Mouse (Mus musculus) neural tube, embryonic 11.5 days (tissue): Measurements from ENCODE around the gene Hist1h2bf. TPM values are rescaled to one million over a fixed set of nuclear protein-coding genes. Genes with fewer than 3 reads are reported as not detected.
"Not testable (repeated sequence)": the region's sequence is repeated elsewhere in the genome, so short reads cannot be mapped to it uniquely, and the experiment has no call there.

ENCODE experiments used
- ATAC-seq: fragments of 200-750 bp; cut with Nextera tagmentation; 2 replicates; pipeline ENCODE4 v1.8.0; 2017; ENCODE audit warnings: moderate number of reproducible peaks, mild to moderate bottlenecking, moderate TSS enrichment, moderate library complexity; ENCODE audit not compliant: insufficient read depth, low FRiP score, low TSS enrichment
- DNase-seq: peaks from one replicate; pipeline ENCODE4 v3.0.0-alpha.2; 2015; ENCODE audit warnings: low spot score
- H3K27ac ChIP-seq: fragments of 300-500 bp; sonication (generic); 2 replicates; pipeline ENCODE4 v1.5.1; 2014; ENCODE audit warnings: low read depth, mild to moderate bottlenecking, low read length
- H3K27me3 ChIP-seq: fragments of 300-500 bp; sonication (generic); 2 replicates; pipeline ENCODE4 v1.6.1; 2014; ENCODE audit warnings: mild to moderate bottlenecking, low read length, mixed read lengths; ENCODE audit not compliant: control insufficient read depth, insufficient read depth
- H3K36me3 ChIP-seq: fragments of 300-500 bp; sonication (generic); 2 replicates; pipeline ENCODE4 v1.6.1; 2014; ENCODE audit warnings: mild to moderate bottlenecking, low read length, moderate library complexity, mixed read lengths; ENCODE audit not compliant: control insufficient read depth, insufficient read depth
- H3K4me1 ChIP-seq: fragments of 300-500 bp; sonication (generic); 2 replicates; pipeline ENCODE4 v1.6.1; 2014; ENCODE audit warnings: low read length, mixed read lengths; ENCODE audit not compliant: control insufficient read depth, insufficient read depth
- H3K4me2 ChIP-seq: fragments of 300-500 bp; sonication (generic); 2 replicates; pipeline ENCODE4 v1.6.1; 2014; ENCODE audit warnings: low read depth, mild to moderate bottlenecking, moderate library complexity
- H3K4me3 ChIP-seq: fragments of 300-500 bp; sonication (generic); 2 replicates; pipeline ENCODE4 v1.5.1; 2014; ENCODE audit warnings: low read depth, low read length
- H3K9ac ChIP-seq: fragments of 300-500 bp; sonication (generic); 2 replicates; pipeline ENCODE4 v1.6.1; 2014; ENCODE audit warnings: mild to moderate bottlenecking, low read length
- H3K9me3 ChIP-seq: fragments of 300-500 bp; sonication (generic); 2 replicates; pipeline ENCODE4 v1.6.1; 2016; ENCODE audit warnings: low read length; ENCODE audit not compliant: control insufficient read depth
- WGBS: fragments of 180-500 bp; shearing (Covaris S2); extraction: QIAGEN DNeasy Blood & Tissue Kit; methylation state at CpG from one replicate; pipeline ENCODE4 v1.1.7; 2014; 5-methylcytosine and 5-hydroxymethylcytosine counted together
- polyA plus RNA-seq: library from polyadenylated mRNA; unstranded; fragments of >200 nt; fragmentation: Nextera tagmentation; extraction: Ambion mirVana; gene quantifications from 2 replicates; pipeline ENCODE4 v1.2.1, GENCODE M21; 2014

Gene Hist1h2bf
- polyA plus RNA-seq, 1 experiment from 2014 or later: 4.1 TPM

GRCm38 (mm10) chr13:23564482-23564881 is 9.5 kb downstream of the Hist1h2bf start:
- H3K9ac ChIP-seq: no peak overlapping the region
- H3K36me3 ChIP-seq: no peaks in the 10 kb centered on the region
- no peak overlapping the region for H3K4me2 ChIP-seq
- DNase-seq (no peak), ATAC-seq (no peak)
- no peak overlapping the region for H3K4me3 ChIP-seq
- no peaks in the 10 kb centered on the region for H3K27me3 ChIP-seq
- no peaks in the 10 kb centered on the region for H3K9me3 ChIP-seq
- H3K4me1 ChIP-seq: no peaks in the 10 kb centered on the region
- no peak overlapping the region for H3K27ac ChIP-seq
- WGBS: 93% methylated on average over 2 of the region's 2 CpGs

DNA sequence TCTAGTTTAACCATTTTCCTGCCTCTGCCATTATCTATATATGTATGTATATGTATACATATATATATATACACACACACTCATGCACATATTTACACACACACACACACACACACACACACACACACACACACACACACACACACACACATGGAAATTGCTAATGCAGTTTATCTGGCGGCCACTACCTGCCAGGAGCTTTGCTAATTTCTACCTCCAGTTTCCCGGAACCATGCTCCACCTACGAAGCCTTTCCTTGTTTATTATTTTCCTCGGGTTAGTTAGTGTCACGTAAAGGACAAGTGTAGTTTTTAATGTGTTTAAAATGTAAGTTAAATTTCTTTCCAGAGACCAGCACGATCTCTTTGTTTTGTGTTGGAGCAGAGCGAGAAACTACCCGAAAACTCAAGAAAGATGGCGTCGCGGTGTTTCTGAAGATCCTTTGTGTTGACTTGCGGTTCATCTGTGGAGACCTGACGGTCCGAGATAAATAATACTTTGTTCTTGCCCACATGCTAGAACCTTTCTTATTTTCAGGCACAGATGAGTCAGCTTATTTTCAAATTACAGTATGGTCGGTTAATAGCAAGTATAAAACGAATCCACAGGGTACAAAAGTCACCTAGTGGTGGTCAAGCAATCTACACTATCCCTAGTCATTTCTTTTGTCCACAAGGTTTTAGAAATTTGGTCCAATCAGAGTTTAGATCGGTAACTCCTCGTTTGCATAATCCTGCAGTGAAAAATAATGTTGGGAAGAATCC is 11.1 kb downstream of the Hist1h2bf start:
- Histone ChIP-seq H3K36me3 (no peaks in the 10 kb centered on the region), H3K27me3 (no peaks in the 10 kb centered on the region), H3K4me1 (no peaks in the 10 kb centered on the region), H3K27ac (peak overlapping the region; percentile 96), H3K9ac (peak overlapping the region; percentile 63), H3K4me3 (peak overlapping the region; percentile 18), H3K9me3 (no peaks in the 10 kb centered on the region), H3K4me2 (peak overlapping the region; percentile 55)
- WGBS: 4% methylated on average over 18 of the region's 18 CpGs
- ATAC-seq (peak; percentile 43; the same call in 1 of the 2 replicates), DNase-seq (peak; percentile 60)

GRCm38 (mm10) chr13:23561883-23562659 is 11.9 kb downstream of the Hist1h2bf start, which contains the start of gene Hist1h3e:
Gene Hist1h3e, minus strand, starts transcription at chr13:23562369.
- not testable (repeated sequence) for H3K36me3 ChIP-seq, H3K9me3 ChIP-seq, H3K4me1 ChIP-seq, H3K27me3 ChIP-seq
- H3K4me2 ChIP-seq: peak within 1 kb of the TSS; percentile 55
- WGBS: 0% methylated on average over 47 of the region's 67 CpGs
- peak; percentile 95 for ATAC-seq
- DNase-seq: peak; percentile 95
- peak within 1 kb of the TSS; percentile 96 for H3K27ac ChIP-seq
- H3K4me3 ChIP-seq: peak within 1 kb of the TSS; percentile 33
- peak within 1 kb of the TSS; percentile 63 for H3K9ac ChIP-seq

DNA sequence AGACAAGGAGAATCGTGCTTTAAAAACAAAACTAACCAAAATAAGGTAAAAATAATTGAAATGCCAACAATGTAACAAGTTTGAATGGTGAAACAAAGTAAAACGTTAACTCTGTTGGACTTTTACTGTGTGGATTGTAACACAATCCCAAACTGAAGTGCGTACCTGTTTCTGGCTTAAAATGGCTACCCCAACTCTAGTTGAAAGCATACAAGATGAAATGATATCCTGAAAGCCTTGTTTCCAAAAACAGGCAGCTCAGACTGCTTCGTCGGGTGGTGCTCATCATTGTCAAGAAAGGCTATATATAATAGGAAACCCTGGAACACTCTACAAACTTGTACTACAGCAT is 12.5 kb downstream of the Hist1h2bf start:
- not testable (repeated sequence) for H3K27me3 ChIP-seq, ATAC-seq, H3K9me3 ChIP-seq, DNase-seq, H3K4me1 ChIP-seq, H3K27ac ChIP-seq, H3K36me3 ChIP-seq
- Histone ChIP-seq H3K4me3 (peak overlapping the region; percentile 33), H3K4me2 (peak overlapping the region; percentile 55), H3K9ac (peak overlapping the region; percentile 45; the same call in 1 of the 2 replicates)
- 0% methylated on average over 2 of the region's 5 CpGs for WGBS

DNA sequence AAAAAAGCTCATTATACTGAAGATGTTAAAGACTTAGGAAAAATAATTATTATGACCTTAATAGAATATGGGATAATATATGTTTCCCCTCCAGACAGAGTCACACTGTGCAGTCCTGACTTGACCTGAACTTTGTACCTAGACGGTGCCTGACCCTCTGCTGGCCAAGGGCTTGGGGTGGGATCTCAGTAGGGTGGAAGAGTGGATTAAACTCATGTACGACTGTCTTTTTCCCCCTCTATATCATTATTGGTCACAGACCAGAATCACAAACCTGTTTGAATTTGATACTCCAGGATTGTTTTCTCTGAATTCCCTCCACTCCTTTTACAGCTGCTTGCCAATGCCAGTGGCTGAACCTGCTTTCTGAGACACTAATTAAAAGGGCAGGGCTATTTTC is 13.3 kb downstream of the Hist1h2bf start:
- 32% methylated on average over 2 of the region's 2 CpGs for WGBS
- ATAC-seq, H3K9me3 ChIP-seq, H3K27me3 ChIP-seq, H3K36me3 ChIP-seq, H3K9ac ChIP-seq, DNase-seq, H3K4me1 ChIP-seq, H3K4me3 ChIP-seq: not testable (repeated sequence)
- H3K4me2 ChIP-seq: peak overlapping the region; percentile 8; the same call in 1 of the 2 replicates
- 0 out of 2 replicates have a peak overlapping the region, but pooled peaks have one; percentile 8 for H3K27ac ChIP-seq

DNA sequence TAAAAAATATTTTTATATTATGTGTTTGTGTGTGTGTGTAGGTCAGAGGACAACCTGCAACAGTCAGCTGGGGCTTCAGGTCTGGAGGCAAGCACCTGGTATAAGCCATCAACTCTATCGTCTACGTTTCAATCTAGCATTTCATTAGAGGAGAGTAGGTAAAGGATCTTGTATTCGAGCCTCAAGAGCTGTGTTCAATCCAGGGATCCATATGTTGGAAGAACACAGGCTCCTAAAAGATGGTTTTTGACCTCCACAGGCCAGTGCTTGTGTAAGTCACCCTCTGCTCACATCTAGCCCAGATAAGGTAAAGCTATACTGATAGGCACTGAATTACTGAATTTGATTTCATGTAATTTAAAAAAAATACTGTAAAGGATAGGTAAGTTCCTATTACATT is 17.1 kb downstream of the Hist1h2bf start:
- no peak for ATAC-seq
- no peak for DNase-seq
- Histone ChIP-seq H3K27ac (no peak overlapping the region), H3K4me1 (no peaks in the 10 kb centered on the region; the same call in 1 of the 2 replicates), H3K36me3 (no peaks in the 10 kb centered on the region), H3K9me3 (no peaks in the 10 kb centered on the region), H3K27me3 (no peaks in the 10 kb centered on the region), H3K4me2 (peak overlapping the region; percentile 14; the same call in 1 of the 2 replicates), H3K4me3 (peak overlapping the region; percentile 60; the same call in 1 of the 2 replicates), H3K9ac (no peak overlapping the region)
- WGBS: 86% methylated on average over 3 of the region's 3 CpGs

DNA sequence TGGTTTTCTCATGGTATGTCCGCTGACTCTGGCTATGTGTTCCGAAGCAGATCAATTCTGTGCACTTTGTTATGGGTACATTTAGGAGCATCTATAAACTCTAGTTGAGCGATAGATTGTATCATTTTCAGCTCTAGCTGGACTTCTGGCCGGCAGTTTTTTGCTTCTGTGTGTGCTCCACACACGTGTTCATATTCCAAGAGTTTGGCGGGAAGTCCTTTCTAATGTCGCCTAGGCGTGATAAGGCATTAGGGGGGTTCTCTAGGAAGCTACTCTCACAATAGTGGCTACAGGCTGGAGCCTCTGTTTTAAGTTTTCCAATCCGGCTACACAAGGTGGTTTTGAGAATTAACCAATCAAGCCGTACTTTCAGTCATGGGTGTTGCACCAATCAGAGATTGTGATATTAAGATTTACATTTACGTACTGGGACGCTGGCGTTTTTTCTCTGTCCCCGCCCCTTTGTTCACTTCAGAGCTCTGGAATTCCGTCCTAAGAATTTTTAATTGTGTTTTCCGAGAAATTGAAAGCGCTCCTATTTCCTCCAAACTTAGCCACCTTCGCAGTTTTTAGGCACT is 18.1 kb downstream of the Hist1h2bf start:
- WGBS: under 1% methylated on average over 18 of the region's 18 CpGs
- DNase-seq: peak; percentile 77
- peak overlapping the region; percentile 98 for H3K27ac ChIP-seq
- peak overlapping the region; percentile 60 for H3K4me3 ChIP-seq
- peak; percentile 70 for ATAC-seq
- H3K4me2 ChIP-seq: peak overlapping the region; percentile 95
- no peaks in the 10 kb centered on the region for H3K9me3 ChIP-seq
- no peaks in the 10 kb centered on the region; the same call in 1 of the 2 replicates for H3K4me1 ChIP-seq
- H3K9ac ChIP-seq: peak overlapping the region; percentile 75
- no peaks in the 10 kb centered on the region for H3K36me3 ChIP-seq
- no peaks in the 10 kb centered on the region for H3K27me3 ChIP-seq

DNA sequence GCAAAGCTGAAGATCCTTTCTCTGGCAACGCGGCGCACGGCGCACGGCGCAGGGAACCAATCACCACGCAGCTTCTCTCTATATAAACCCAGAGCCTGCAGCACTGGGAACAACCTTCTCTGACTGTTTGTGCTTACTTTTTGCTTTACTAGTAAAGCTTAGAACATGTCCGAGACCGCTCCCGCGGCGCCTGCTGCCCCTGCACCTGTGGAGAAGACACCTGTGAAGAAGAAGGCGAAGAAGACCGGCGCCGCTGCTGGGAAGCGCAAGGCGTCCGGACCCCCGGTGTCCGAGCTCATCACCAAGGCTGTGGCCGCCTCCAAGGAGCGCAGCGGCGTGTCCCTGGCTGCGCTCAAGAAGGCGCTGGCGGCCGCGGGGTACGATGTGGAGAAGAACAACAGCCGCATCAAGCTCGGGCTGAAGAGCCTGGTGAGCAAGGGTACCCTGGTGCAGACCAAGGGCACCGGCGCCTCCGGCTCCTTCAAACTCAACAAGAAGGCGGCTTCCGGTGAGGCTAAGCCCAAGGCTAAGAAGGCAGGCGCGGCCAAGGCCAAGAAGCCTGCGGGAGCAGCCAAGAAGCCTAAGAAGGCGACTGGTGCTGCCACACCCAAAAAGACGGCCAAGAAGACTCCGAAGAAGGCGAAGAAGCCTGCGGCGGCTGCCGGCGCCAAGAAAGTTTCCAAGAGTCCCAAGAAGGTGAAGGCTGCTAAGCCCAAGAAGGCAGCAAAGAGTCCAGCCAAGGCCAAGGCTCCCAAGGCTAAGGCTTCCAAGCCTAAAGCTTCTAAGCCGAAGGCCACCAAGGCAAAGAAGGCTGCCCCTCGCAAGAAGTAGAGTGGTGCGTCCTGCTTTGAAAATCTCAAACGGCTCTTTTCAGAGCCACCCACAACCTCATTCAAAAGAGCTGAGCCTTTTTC is 18.8 kb downstream of the Hist1h2bf start:
- peak overlapping the region; percentile 95 for H3K4me2 ChIP-seq
- H3K4me1 ChIP-seq: peaks cover 3% of the 10 kb centered on the region; the same call in 1 of the 2 replicates
- DNase-seq: peak; percentile 87
- H3K27me3 ChIP-seq: no peaks in the 10 kb centered on the region
- H3K36me3 ChIP-seq: no peaks in the 10 kb centered on the region
- peak overlapping the region; percentile 75 for H3K9ac ChIP-seq
- under 1% methylated on average over 46 of the region's 54 CpGs for WGBS
- peak overlapping the region; percentile 60 for H3K4me3 ChIP-seq
- no peaks in the 10 kb centered on the region for H3K9me3 ChIP-seq
- peak overlapping the region; percentile 98 for H3K27ac ChIP-seq
- ATAC-seq: peak; percentile 84
